Mouse (Mus musculus): ENCODE data around the gene Ccnl2. TPM values are rescaled to one million over a fixed set of nuclear protein-coding genes. Genes with fewer than 3 reads are reported as not detected.

Gene Ccnl2
- polyA plus RNA-seq, 1 experiment: 24.7 TPM

- Histone ChIP-seq H3K36me3 (ENCODE audit: control insufficient read depth, insufficient read depth) (peaks cover 81% of the 10 kb centered on the region), H3ac (ENCODE audit: control insufficient read depth, insufficient read length) (no peak overlapping the region), H3K27me3 (ENCODE audit: control insufficient read depth, insufficient read depth, insufficient read length) (no peaks in the 10 kb centered on the region), H3K4me3 (no peak overlapping the region), H3K79me2 (ENCODE audit: control insufficient read depth, insufficient read depth) (peaks cover 55% of the 10 kb centered on the region), H3K4me2 (ENCODE audit: low read depth) (no peak overlapping the region)
- TF ChIP-seq USF1 (IDR thresholded peaks at IDR 0.05; ENCODE audit: low read depth) (no peak), SRF (IDR thresholded peaks at IDR 0.05; ENCODE audit: control insufficient read depth, insufficient read length, low read depth) (no peak), REST (IDR thresholded peaks at IDR 0.05; ENCODE audit: insufficient read depth, insufficient read length) (no peak), TCF12 (IDR thresholded peaks at IDR 0.05; ENCODE audit: insufficient read depth, poor library complexity, severe bottlenecking) (no peak), POLR2A (IDR thresholded peaks at IDR 0.05; ENCODE audit: insufficient read length, low read depth) (no peak), CEBPB (IDR thresholded peaks at IDR 0.05; ENCODE audit: insufficient read depth, poor library complexity, severe bottlenecking) (no peak), MYOG (IDR thresholded peaks at IDR 0.05; ENCODE audit: control insufficient read depth in 1 of 3, insufficient read depth in 1 of 3, insufficient read length in 2 of 3, low read depth in 2 of 3) (no peak), POLR2AphosphoS2 (IDR thresholded peaks at IDR 0.05; ENCODE audit: insufficient read length, low read depth) (no peak), E2F4 (IDR thresholded peaks at IDR 0.05; ENCODE audit: insufficient read depth) (no peak), MYOD1 (IDR thresholded peaks at IDR 0.05; ENCODE audit: control insufficient read depth in 1 of 3, insufficient read length in 2 of 3, low read depth in 2 of 3) (no peak), MAX (IDR thresholded peaks at IDR 0.05; ENCODE audit: low read depth) (no peak), TCF3 (IDR thresholded peaks at IDR 0.05; ENCODE audit: insufficient read length, low read depth) (no peak)
These were observed 8.7 kb downstream of the Ccnl2 start for GRCm38 (mm10) chr4:155821025-155821424.

- Histone ChIP-seq H3K79me2 (ENCODE audit: control insufficient read depth, insufficient read depth) (peaks cover 31% of the 10 kb centered on the region), H3K27me3 (ENCODE audit: control insufficient read depth, insufficient read depth, insufficient read length) (no peaks in the 10 kb centered on the region), H3K4me2 (ENCODE audit: low read depth) (no peak overlapping the region), H3K36me3 (ENCODE audit: control insufficient read depth, insufficient read depth) (peaks cover 75% of the 10 kb centered on the region), H3ac (ENCODE audit: control insufficient read depth, insufficient read length) (no peak overlapping the region), H3K4me3 (no peak overlapping the region)
- TF ChIP-seq REST (IDR thresholded peaks at IDR 0.05; ENCODE audit: insufficient read depth, insufficient read length): no peak
- TF ChIP-seq MYOG (IDR thresholded peaks at IDR 0.05; ENCODE audit: control insufficient read depth in 1 of 3, insufficient read depth in 1 of 3, insufficient read length in 2 of 3, low read depth in 2 of 3): no peak
- no peak for TF ChIP-seq POLR2A (IDR thresholded peaks at IDR 0.05; ENCODE audit: insufficient read length, low read depth)
These were observed 11.2 kb downstream of the Ccnl2 start for GRCm38 (mm10) chr4:155823443-155823842.

GRCm38 (mm10) chr4:155829866-155830265 is 17.6 kb downstream of the Ccnl2 start:
- H3K4me3 ChIP-seq: no peak overlapping the region
- H3ac ChIP-seq (ENCODE audit: control insufficient read depth, insufficient read length): no peak overlapping the region
- peaks cover 13% of the 10 kb centered on the region for H3K36me3 ChIP-seq (ENCODE audit: control insufficient read depth, insufficient read depth)
- no peaks in the 10 kb centered on the region for H3K27me3 ChIP-seq (ENCODE audit: control insufficient read depth, insufficient read depth, insufficient read length)
- no peak for TF ChIP-seq MYOG (IDR thresholded peaks at IDR 0.05; ENCODE audit: control insufficient read depth in 1 of 3, insufficient read depth in 1 of 3, insufficient read length in 2 of 3, low read depth in 2 of 3)
- no peak for TF ChIP-seq REST (IDR thresholded peaks at IDR 0.05; ENCODE audit: insufficient read depth, insufficient read length)
- TF ChIP-seq TCF3 (IDR thresholded peaks at IDR 0.05; ENCODE audit: insufficient read length, low read depth): no peak
- H3K79me2 ChIP-seq (ENCODE audit: control insufficient read depth, insufficient read depth): peaks cover 24% of the 10 kb centered on the region
- H3K4me2 ChIP-seq (ENCODE audit: low read depth): no peak overlapping the region

- peaks cover 11% of the 10 kb centered on the region for H3K36me3 ChIP-seq (ENCODE audit: control insufficient read depth, insufficient read depth)
- no peak overlapping the region for H3ac ChIP-seq (ENCODE audit: control insufficient read depth, insufficient read length)
- H3K4me2 ChIP-seq (ENCODE audit: low read depth): peak overlapping the region; percentile 76
- peaks cover 21% of the 10 kb centered on the region for H3K79me2 ChIP-seq (ENCODE audit: control insufficient read depth, insufficient read depth)
- no peak for TF ChIP-seq MYOD1 (IDR thresholded peaks at IDR 0.05; ENCODE audit: control insufficient read depth in 1 of 3, insufficient read length in 2 of 3, low read depth in 2 of 3)
- TF ChIP-seq USF1 (IDR thresholded peaks at IDR 0.05; ENCODE audit: low read depth): no peak
- TF ChIP-seq POLR2AphosphoS2 (IDR thresholded peaks at IDR 0.05; ENCODE audit: insufficient read length, low read depth): peak; percentile 64
- TF ChIP-seq MAX (IDR thresholded peaks at IDR 0.05; ENCODE audit: low read depth): no peak
- TF ChIP-seq E2F4 (IDR thresholded peaks at IDR 0.05; ENCODE audit: insufficient read depth): no peak
- TF ChIP-seq TCF12 (IDR thresholded peaks at IDR 0.05; ENCODE audit: insufficient read depth, poor library complexity, severe bottlenecking): no peak
- no peak for TF ChIP-seq SRF (IDR thresholded peaks at IDR 0.05; ENCODE audit: control insufficient read depth, insufficient read length, low read depth)
- no peak for TF ChIP-seq REST (IDR thresholded peaks at IDR 0.05; ENCODE audit: insufficient read depth, insufficient read length)
- no peaks in the 10 kb centered on the region for H3K27me3 ChIP-seq (ENCODE audit: control insufficient read depth, insufficient read depth, insufficient read length)
- H3K4me3 ChIP-seq: peak overlapping the region; percentile 86
These were observed 18.3 kb downstream of the Ccnl2 start for GRCm38 (mm10) chr4:155830596-155830995.

- no peaks in the 10 kb centered on the region for H3K27me3 ChIP-seq (ENCODE audit: control insufficient read depth, insufficient read depth, insufficient read length)
- peak within 1 kb of the TSS; percentile 88 for H3K4me2 ChIP-seq (ENCODE audit: low read depth)
- H3ac ChIP-seq (ENCODE audit: control insufficient read depth, insufficient read length): peak within 1 kb of the TSS; percentile 29
- H3K4me3 ChIP-seq: peak within 1 kb of the TSS; percentile 86
- H3K36me3 ChIP-seq (ENCODE audit: control insufficient read depth, insufficient read depth): peaks cover 11% of the 10 kb centered on the region
- H3K79me2 ChIP-seq (ENCODE audit: control insufficient read depth, insufficient read depth): peaks cover 21% of the 10 kb centered on the region
- no peak for TF ChIP-seq E2F4 (IDR thresholded peaks at IDR 0.05; ENCODE audit: insufficient read depth)
- peak in 1 of 3 experiments; percentile 27 for TF ChIP-seq MYOG (IDR thresholded peaks at IDR 0.05; ENCODE audit: control insufficient read depth in 1 of 3, insufficient read depth in 1 of 3, insufficient read length in 2 of 3, low read depth in 2 of 3)
- TF ChIP-seq MYOD1 (IDR thresholded peaks at IDR 0.05; ENCODE audit: control insufficient read depth in 1 of 3, insufficient read length in 2 of 3, low read depth in 2 of 3): no peak
- peak; percentile 73 for TF ChIP-seq POLR2AphosphoS2 (IDR thresholded peaks at IDR 0.05; ENCODE audit: insufficient read length, low read depth)
These were observed 19.0 kb downstream of the Ccnl2 start, which contains the start of gene Aurkaip1 for GRCm38 (mm10) chr4:155831205-155831766. TSS of gene Aurkaip1 (plus strand) at chr4:155831272.

All from myocyte (in vitro differentiated cells).